Mouse (Mus musculus): ENCODE results near the gene Iqub.

The Iqub gene

GRCm38 (mm10) chr6:24514552-24515284 lies at the start of gene Iqub:
TSS of gene Iqub (minus strand) at chr6:24515067.
- DNase-seq (ENCODE audit: low read depth, low spot score) = peak; percentile 32

- no peak for DNase-seq (ENCODE audit: low read depth, low spot score)
These were observed 49.2 kb upstream of the Iqub start for GRCm38 (mm10) chr6:24564081-24564480.

- DNase-seq (ENCODE audit: low read depth, low spot score) = no peak
These were observed 40.6 kb upstream of the Iqub start for GRCm38 (mm10) chr6:24555488-24555887.

GRCm38 (mm10) chr6:24554427-24555086 lies 39.7 kb upstream of the Iqub start:
- no peak for DNase-seq (ENCODE audit: low read depth, low spot score)

- no peak for DNase-seq (ENCODE audit: low read depth, low spot score)
These were observed 37.2 kb upstream of the Iqub start for GRCm38 (mm10) chr6:24552046-24552445.

GRCm38 (mm10) chr6:24549801-24550200 lies 34.9 kb upstream of the Iqub start:
- no peak for DNase-seq (ENCODE audit: low read depth, low spot score)

GRCm38 (mm10) chr6:24546716-24547420 lies 32.0 kb upstream of the Iqub start:
- DNase-seq (ENCODE audit: low read depth, low spot score) = no peak

- DNase-seq (ENCODE audit: low read depth, low spot score) = no peak
These were observed 28.3 kb upstream of the Iqub start for GRCm38 (mm10) chr6:24543119-24543591.

- DNase-seq (ENCODE audit: low read depth, low spot score) = no peak
These were observed 27.5 kb upstream of the Iqub start for GRCm38 (mm10) chr6:24542393-24542792.

- DNase-seq (ENCODE audit: low read depth, low spot score) = no peak
These were observed 25.2 kb upstream of the Iqub start for GRCm38 (mm10) chr6:24540106-24540505.

- no peak for DNase-seq (ENCODE audit: low read depth, low spot score)
These were observed 23.6 kb upstream of the Iqub start for GRCm38 (mm10) chr6:24538435-24538834.

- DNase-seq (ENCODE audit: low read depth, low spot score) = no peak
These were observed 17.9 kb upstream of the Iqub start for GRCm38 (mm10) chr6:24532804-24533203.

- DNase-seq (ENCODE audit: low read depth, low spot score) = no peak
These were observed 16.0 kb upstream of the Iqub start for GRCm38 (mm10) chr6:24530711-24531420.

- DNase-seq (ENCODE audit: low read depth, low spot score) = peak; percentile 30
These were observed 15.3 kb upstream of the Iqub start for GRCm38 (mm10) chr6:24530166-24530565.

- DNase-seq (ENCODE audit: low read depth, low spot score) = no peak
These were observed 13.1 kb upstream of the Iqub start, which contains the start of gene Asb15 for GRCm38 (mm10) chr6:24528064-24528243. TSS of gene Asb15 (plus strand) at chr6:24528144.

- peak; percentile 92 for DNase-seq (ENCODE audit: low read depth, low spot score)
These were observed 12.5 kb upstream of the Iqub start, which contains the start of gene Ndufa5 for GRCm38 (mm10) chr6:24527155-24528063. TSS of gene Ndufa5 (minus strand) at chr6:24528013.

GRCm38 (mm10) chr6:24525705-24526104 lies 10.8 kb upstream of the Iqub start:
- no peak for DNase-seq (ENCODE audit: low read depth, low spot score)

GRCm38 (mm10) chr6:24516197-24516596 lies 1.3 kb upstream of the Iqub start:
- no peak for DNase-seq (ENCODE audit: low read depth, low spot score)

GRCm38 (mm10) chr6:24504141-24504540 lies 10.7 kb downstream of the Iqub start:
- DNase-seq (ENCODE audit: low read depth, low spot score) = no peak

- DNase-seq (ENCODE audit: low read depth, low spot score) = no peak
These were observed 24.5 kb downstream of the Iqub start for GRCm38 (mm10) chr6:24490341-24490740.

- no peak for DNase-seq (ENCODE audit: low read depth, low spot score)
These were observed 28.3 kb downstream of the Iqub start for GRCm38 (mm10) chr6:24486530-24486929.

Data from embryo, embryonic 11.5 days (tissue).